Mouse (Mus musculus): ENCODE measurements around the gene Txndc2. TPM values are rescaled to one million over a fixed set of nuclear protein-coding genes. Genes with fewer than 3 reads are reported as not detected.

Gene Txndc2
- total and polyA plus RNA-seq, 3 experiments = 0.12 TPM; not detected in 2

DNA sequence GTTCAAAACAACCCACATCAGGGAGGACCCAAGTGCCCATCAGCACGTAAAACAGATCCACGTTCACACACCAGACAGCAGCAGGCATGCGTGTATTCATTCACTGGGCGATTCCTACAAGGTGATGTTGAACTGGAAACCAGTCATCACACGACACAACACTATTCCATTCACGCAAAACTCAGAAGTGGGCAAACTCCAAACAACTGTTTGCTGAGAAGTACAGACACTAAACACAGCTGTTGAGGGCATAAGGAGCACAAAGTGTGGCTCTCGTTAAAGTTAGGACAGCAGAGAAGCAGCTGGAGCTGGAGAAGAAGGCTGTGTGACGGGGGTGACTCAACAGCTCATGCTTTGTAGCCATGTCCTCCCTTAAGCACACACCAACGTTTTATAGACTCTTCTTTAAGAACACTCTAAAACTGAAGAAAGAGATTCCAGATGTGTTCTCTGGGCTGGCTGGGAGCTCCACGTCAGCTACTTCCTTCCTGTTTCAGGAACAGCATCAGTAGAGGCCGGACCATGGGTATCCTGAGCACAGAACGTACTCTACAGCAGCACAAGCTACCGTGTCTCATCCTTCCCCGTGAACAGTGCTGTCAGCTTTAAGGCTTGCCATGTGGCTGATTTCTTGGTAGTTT is 38.0 kb upstream of the Txndc2 start:
- intact Hi-C loops (cut with DNase I) = loop anchor here (5.0 kb wide), 2 partner anchors 52 to 63 kb away; no protein-coding TSS in a partner anchor
- Histone ChIP-seq H3K4me1 (ENCODE audit: control insufficient read depth, insufficient read depth, low read length) (peaks cover 18% of the 10 kb centered on the region), H3K27ac (peak overlapping the region; percentile 70), H3K9ac (ENCODE audit: low read depth, low read length) (0 out of 2 replicates have a peak overlapping the region, but pooled peaks have one; percentile 7), H3K79me2 (replicated peaks; ENCODE audit: control insufficient read depth, insufficient read depth, low read length) (no peaks in the 10 kb centered on the region), H3K36me3 (ENCODE audit: control insufficient read depth, insufficient read depth, low read length) (no peaks in the 10 kb centered on the region), H3K4me3 (no peak overlapping the region), H3K27me3 (ENCODE audit: control insufficient read depth, insufficient read depth, low read length) (no peaks in the 10 kb centered on the region)
- TF ChIP-seq CTCF (IDR thresholded peaks at IDR 0.05) = no peak
- peak; percentile 99 for TF ChIP-seq EP300 (IDR thresholded peaks at IDR 0.05; ENCODE audit: insufficient read depth, low read depth, low read length)
- TF ChIP-seq POLR2A (IDR thresholded peaks at IDR 0.05; ENCODE audit: insufficient read depth, low read depth, low read length) = peak; percentile 70
- WGBS = 52% methylated on average over 14 of the region's 14 CpGs
- peak in 1 of 2 experiments; percentile 55 for DNase-seq

DNA sequence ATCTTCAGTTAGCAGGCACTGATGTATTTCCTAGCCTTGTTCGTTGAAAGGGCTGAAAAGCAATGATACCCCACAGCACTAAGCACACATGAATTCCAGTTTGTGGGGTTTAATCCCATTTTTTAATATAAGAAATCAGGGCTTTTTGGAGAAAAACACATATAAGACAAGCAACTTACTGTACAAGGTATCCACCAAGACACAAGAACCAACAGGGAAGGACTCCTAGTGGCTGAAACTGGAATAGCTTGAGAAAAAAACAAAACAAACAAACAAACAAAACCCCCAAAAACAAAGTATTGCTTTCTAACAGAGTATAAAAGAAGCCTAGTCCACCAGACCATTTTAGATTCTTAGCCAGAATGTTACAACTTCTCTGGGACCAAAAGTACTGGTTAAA is 35.8 kb upstream of the Txndc2 start:
- intact Hi-C loops (cut with DNase I) = loop anchor here (5.0 kb wide), 2 partner anchors 55 to 60 kb away; no protein-coding TSS in a partner anchor
- H3K27me3 ChIP-seq (ENCODE audit: control insufficient read depth, insufficient read depth, low read length) = no peaks in the 10 kb centered on the region
- no peak overlapping the region for H3K9ac ChIP-seq (ENCODE audit: low read depth, low read length)
- no peaks in the 10 kb centered on the region for H3K36me3 ChIP-seq (ENCODE audit: control insufficient read depth, insufficient read depth, low read length)
- 76% methylated on average over 1 of the region's 1 CpGs for WGBS
- no peak overlapping the region for H3K27ac ChIP-seq
- peaks cover 18% of the 10 kb centered on the region for H3K4me1 ChIP-seq (ENCODE audit: control insufficient read depth, insufficient read depth, low read length)
- no peak overlapping the region for H3K4me3 ChIP-seq
- DNase-seq = no peak
- H3K79me2 ChIP-seq (replicated peaks; ENCODE audit: control insufficient read depth, insufficient read depth, low read length) = no peaks in the 10 kb centered on the region
- TF ChIP-seq POLR2A (IDR thresholded peaks at IDR 0.05; ENCODE audit: insufficient read depth, low read depth, low read length) (no peak), CTCF (IDR thresholded peaks at IDR 0.05) (peak; percentile 75)

DNA sequence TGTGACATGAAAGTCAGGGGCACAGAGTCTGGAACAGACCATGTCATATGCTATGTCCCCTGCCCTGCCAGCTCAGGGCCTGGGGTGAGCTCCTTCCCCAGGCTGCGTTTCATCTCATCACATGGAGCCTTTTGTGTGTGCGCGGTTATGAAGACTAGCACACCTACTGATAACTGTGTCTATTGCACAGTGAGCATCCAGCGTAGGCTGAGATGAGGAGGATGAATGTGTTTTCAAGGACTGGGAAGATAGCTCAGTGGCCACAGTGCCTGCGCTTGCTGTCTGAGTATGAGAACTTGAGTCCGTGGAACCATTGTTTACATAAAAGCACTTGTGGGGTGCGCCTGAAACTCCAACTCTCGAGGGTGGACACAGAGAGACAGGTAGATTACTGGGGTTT is 34.6 kb upstream of the Txndc2 start:
- Histone ChIP-seq H3K4me1 (ENCODE audit: control insufficient read depth, insufficient read depth, low read length) (peaks cover 18% of the 10 kb centered on the region), H3K9ac (ENCODE audit: low read depth, low read length) (no peak overlapping the region), H3K4me3 (no peak overlapping the region), H3K79me2 (replicated peaks; ENCODE audit: control insufficient read depth, insufficient read depth, low read length) (no peaks in the 10 kb centered on the region), H3K36me3 (ENCODE audit: control insufficient read depth, insufficient read depth, low read length) (no peaks in the 10 kb centered on the region), H3K27ac (no peak overlapping the region), H3K27me3 (ENCODE audit: control insufficient read depth, insufficient read depth, low read length) (no peaks in the 10 kb centered on the region)
- no peak for DNase-seq
- TF ChIP-seq CTCF (IDR thresholded peaks at IDR 0.05) = no peak
- TF ChIP-seq EP300 (IDR thresholded peaks at IDR 0.05; ENCODE audit: insufficient read depth, low read depth, low read length) = no peak
- no peak for TF ChIP-seq POLR2A (IDR thresholded peaks at IDR 0.05; ENCODE audit: insufficient read depth, low read depth, low read length)
- intact Hi-C loops (cut with DNase I) = loop anchor here (5.0 kb wide), 2 partner anchors 56 to 59 kb away; no protein-coding TSS in a partner anchor
- WGBS = 95% methylated on average over 8 of the region's 8 CpGs

DNA sequence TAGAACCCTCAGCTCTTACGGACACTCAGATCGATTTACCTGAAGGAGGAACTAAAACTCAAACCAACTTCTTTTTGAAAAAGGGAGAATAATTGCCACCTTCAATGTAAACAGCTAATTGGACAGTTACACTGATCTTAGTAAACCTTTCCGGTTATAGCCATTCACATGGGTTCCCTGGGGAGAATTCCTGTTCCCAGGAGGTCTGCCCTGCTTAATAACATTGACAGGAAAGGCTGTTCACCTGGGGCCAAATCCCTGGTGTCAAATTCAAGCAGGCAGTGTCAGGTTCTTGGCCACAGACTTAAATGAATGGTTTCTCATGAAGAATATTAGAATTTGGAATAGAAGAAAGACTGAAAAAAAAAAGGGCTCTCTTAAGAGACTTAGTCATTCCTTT is 34.0 kb upstream of the Txndc2 start:
- H3K4me3 ChIP-seq = no peak overlapping the region
- H3K79me2 ChIP-seq (replicated peaks; ENCODE audit: control insufficient read depth, insufficient read depth, low read length) = no peaks in the 10 kb centered on the region
- no peak overlapping the region for H3K27ac ChIP-seq
- H3K27me3 ChIP-seq (ENCODE audit: control insufficient read depth, insufficient read depth, low read length) = no peaks in the 10 kb centered on the region
- 79% methylated on average over 3 of the region's 3 CpGs for WGBS
- no peaks in the 10 kb centered on the region for H3K36me3 ChIP-seq (ENCODE audit: control insufficient read depth, insufficient read depth, low read length)
- intact Hi-C loops (cut with DNase I) = loop anchor here (5.0 kb wide), 2 partner anchors 56 to 59 kb away; no protein-coding TSS in a partner anchor
- TF ChIP-seq POLR2A (IDR thresholded peaks at IDR 0.05; ENCODE audit: insufficient read depth, low read depth, low read length) = no peak
- no peak for TF ChIP-seq EP300 (IDR thresholded peaks at IDR 0.05; ENCODE audit: insufficient read depth, low read depth, low read length)
- DNase-seq = no peak
- peaks cover 17% of the 10 kb centered on the region for H3K4me1 ChIP-seq (ENCODE audit: control insufficient read depth, insufficient read depth, low read length)
- no peak overlapping the region for H3K9ac ChIP-seq (ENCODE audit: low read depth, low read length)

DNA sequence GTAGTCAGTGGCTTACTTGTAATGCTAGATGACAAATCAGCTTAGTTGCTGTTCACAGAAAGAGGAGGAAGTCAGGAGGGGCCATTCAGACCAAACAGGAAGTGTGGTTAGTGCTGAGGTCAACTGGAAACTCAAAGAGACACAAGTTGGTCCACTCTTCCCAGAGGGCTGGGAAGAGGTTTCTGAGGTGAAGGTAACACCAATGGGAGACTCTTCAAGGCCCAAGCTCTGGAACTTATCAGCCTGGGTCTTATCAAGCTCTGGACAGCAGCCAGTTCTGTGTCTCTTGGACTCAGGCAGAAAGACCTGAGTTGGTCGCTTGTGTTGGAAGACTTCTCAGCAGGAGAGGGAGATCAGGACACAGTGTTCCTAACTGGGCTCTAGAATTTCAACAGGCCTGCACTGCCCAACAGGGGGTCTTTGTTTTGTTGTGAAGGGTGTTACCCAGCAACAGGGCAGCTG is 32.8 kb upstream of the Txndc2 start:
- Histone ChIP-seq H3K27ac (peak overlapping the region; percentile 32), H3K4me3 (no peak overlapping the region), H3K79me2 (replicated peaks; ENCODE audit: control insufficient read depth, insufficient read depth, low read length) (no peaks in the 10 kb centered on the region), H3K27me3 (ENCODE audit: control insufficient read depth, insufficient read depth, low read length) (no peaks in the 10 kb centered on the region), H3K9ac (ENCODE audit: low read depth, low read length) (no peak overlapping the region), H3K36me3 (ENCODE audit: control insufficient read depth, insufficient read depth, low read length) (no peaks in the 10 kb centered on the region), H3K4me1 (ENCODE audit: control insufficient read depth, insufficient read depth, low read length) (peaks cover 12% of the 10 kb centered on the region)
- WGBS = 14% methylated on average over 1 of the region's 1 CpGs
- TF ChIP-seq EP300 (IDR thresholded peaks at IDR 0.05; ENCODE audit: insufficient read depth, low read depth, low read length) (no peak), CTCF (IDR thresholded peaks at IDR 0.05) (no peak), POLR2A (IDR thresholded peaks at IDR 0.05; ENCODE audit: insufficient read depth, low read depth, low read length) (no peak)
- intact Hi-C loops (cut with DNase I) = loop anchor here (5.0 kb wide), 2 partner anchors 57 to 58 kb away; no protein-coding TSS in a partner anchor
- peak in 1 of 2 experiments; percentile 36 for DNase-seq

DNA sequence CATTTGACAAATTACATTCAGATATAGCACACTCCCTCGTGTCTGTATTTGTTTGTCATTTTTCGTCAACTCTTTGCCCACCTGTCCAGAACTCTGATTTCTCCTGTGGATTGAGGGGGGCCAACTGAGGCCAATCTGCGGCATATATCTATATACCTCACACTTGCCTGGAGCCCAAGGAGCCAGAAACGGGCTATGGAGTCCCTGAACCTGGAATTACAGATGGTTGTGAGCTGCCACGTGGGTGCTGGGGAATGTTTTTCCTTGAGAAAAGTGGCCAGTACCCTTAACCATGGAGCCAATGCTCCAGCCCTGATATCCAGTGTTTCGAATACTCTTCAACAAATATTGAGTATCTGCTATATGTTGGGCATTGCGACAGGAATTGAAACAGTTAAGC is 31.0 kb upstream of the Txndc2 start:
- Histone ChIP-seq H3K9ac (ENCODE audit: low read depth, low read length) (no peak overlapping the region), H3K27me3 (ENCODE audit: control insufficient read depth, insufficient read depth, low read length) (no peaks in the 10 kb centered on the region), H3K4me1 (ENCODE audit: control insufficient read depth, insufficient read depth, low read length) (peaks cover 8% of the 10 kb centered on the region), H3K79me2 (replicated peaks; ENCODE audit: control insufficient read depth, insufficient read depth, low read length) (no peaks in the 10 kb centered on the region), H3K4me3 (no peak overlapping the region), H3K36me3 (ENCODE audit: control insufficient read depth, insufficient read depth, low read length) (no peaks in the 10 kb centered on the region), H3K27ac (no peak overlapping the region)
- intact Hi-C loops (cut with DNase I) = no loop called here
- no peak for DNase-seq
- WGBS = 96% methylated on average over 7 of the region's 7 CpGs
- TF ChIP-seq EP300 (IDR thresholded peaks at IDR 0.05; ENCODE audit: insufficient read depth, low read depth, low read length) = no peak
- no peak for TF ChIP-seq CTCF (IDR thresholded peaks at IDR 0.05)
- no peak for TF ChIP-seq POLR2A (IDR thresholded peaks at IDR 0.05; ENCODE audit: insufficient read depth, low read depth, low read length)
